Mouse (Mus musculus) heart, adult 18-20 months (tissue): ENCODE results near the gene Zcchc14. TPM values are rescaled to one million over a fixed set of nuclear protein-coding genes. Genes with fewer than 3 reads are reported as not detected.
"Not testable (repeated sequence)": the region's sequence is repeated elsewhere in the genome, so short reads cannot be mapped to it uniquely, and the experiment has no call there.

ENCODE experiments used
- DNase-seq, 2 experiments: peaks; one replicate each; pipeline ENCODE4 v3.0.0; 2021 to 2022; ENCODE audit warnings: mixed read lengths in 1 of 2
- long read RNA-seq, 2 experiments: library from polyadenylated mRNA; stranded (forward); transcript quantifications; one replicate each; pipeline ENCODE4 v2.0.0; 2021
- total RNA-seq, 2 experiments: library from RNA; stranded (reverse); gene quantifications; 2 replicates each; pipeline ENCODE4 v1.2.3; 2021

Zcchc14 gene
- total RNA-seq, result 10 to 100 TPM; 23.3 to 26.5 TPM
- long read RNA-seq, experiment 1, partial matches to known transcripts, result 2 of 8 reads
- long read RNA-seq, experiment 1, other reads (novel, unspliced or antisense), result 6 of 8 reads
- long read RNA-seq, experiment 2, partial matches to known transcripts, result 1 of 7 reads
- long read RNA-seq, experiment 2, other reads (novel, unspliced or antisense), result 6 of 7 reads

GRCm38 (mm10) chr8:121652774-121653323 is at the start of gene Zcchc14:
Zcchc14 (minus strand) TSS chr8:121652901.
- peak; percentile 97 to 99 for DNase-seq

- no peak for DNase-seq
Observed at GRCm38 (mm10) chr8:121699936-121700335, 47.2 kb upstream of the Zcchc14 start.

GRCm38 (mm10) chr8:121698615-121699101 is 46.0 kb upstream of the Zcchc14 start:
- no peak for DNase-seq

GRCm38 (mm10) chr8:121697735-121698614 is 45.3 kb upstream of the Zcchc14 start:
- DNase-seq, result no peak

GRCm38 (mm10) chr8:121695585-121696184 is 43.0 kb upstream of the Zcchc14 start:
- DNase-seq, result peak; percentile 85 to 90

- peak in 1 of 2 experiments; percentile 60 for DNase-seq
Observed at GRCm38 (mm10) chr8:121694453-121694852, 41.8 kb upstream of the Zcchc14 start.

- DNase-seq, result no peak
Observed at GRCm38 (mm10) chr8:121688496-121688895, 35.8 kb upstream of the Zcchc14 start.

GRCm38 (mm10) chr8:121687455-121688161 is 34.9 kb upstream of the Zcchc14 start:
- no peak for DNase-seq

GRCm38 (mm10) chr8:121685419-121685818 is 32.7 kb upstream of the Zcchc14 start:
- peak; percentile 65 to 88 for DNase-seq

- DNase-seq, result no peak
Observed at GRCm38 (mm10) chr8:121683083-121683832, 30.6 kb upstream of the Zcchc14 start.

- DNase-seq, result peak; percentile 42 to 52
Observed at GRCm38 (mm10) chr8:121681457-121681856, 28.8 kb upstream of the Zcchc14 start.

GRCm38 (mm10) chr8:121680896-121681295 is 28.2 kb upstream of the Zcchc14 start:
- peak in 1 of 2 experiments; percentile 49 for DNase-seq

GRCm38 (mm10) chr8:121678696-121679095 is 26.0 kb upstream of the Zcchc14 start:
- DNase-seq, result no peak

- peak; percentile 65 for DNase-seq
Observed at GRCm38 (mm10) chr8:121675701-121676100, 23.0 kb upstream of the Zcchc14 start.

GRCm38 (mm10) chr8:121675161-121675560 is 22.5 kb upstream of the Zcchc14 start:
- DNase-seq, result no peak

- no peak for DNase-seq
Observed at GRCm38 (mm10) chr8:121674524-121674923, 21.8 kb upstream of the Zcchc14 start.

- DNase-seq, result no peak
Observed at GRCm38 (mm10) chr8:121673917-121674316, 21.2 kb upstream of the Zcchc14 start.

- no peak for DNase-seq
Observed at GRCm38 (mm10) chr8:121673153-121673552, 20.5 kb upstream of the Zcchc14 start.

GRCm38 (mm10) chr8:121669208-121669607 is 16.5 kb upstream of the Zcchc14 start:
- peak; percentile 40 to 64 for DNase-seq

GRCm38 (mm10) chr8:121668553-121668952 is 15.9 kb upstream of the Zcchc14 start:
- peak in 1 of 2 experiments; percentile 48 for DNase-seq

GRCm38 (mm10) chr8:121667936-121668500 is 15.3 kb upstream of the Zcchc14 start:
- DNase-seq, result not testable (repeated sequence)
